Mouse (Mus musculus) neural tube, embryonic 10.5 days (tissue): ENCODE data around the gene Etnk2.

Source experiments
- DNase-seq: peaks from one replicate; pipeline ENCODE4 v3.0.0-alpha.2; 2017; ENCODE audit warnings: low spot score; ENCODE audit errors: extremely low spot score

Gene Etnk2

GRCm38 (mm10) chr1:133382552-133383155 is 19.3 kb downstream of the Etnk2 start:
- no peak for DNase-seq

GRCm38 (mm10) chr1:133383157-133383783 is 19.9 kb downstream of the Etnk2 start:
- no peak for DNase-seq

GRCm38 (mm10) chr1:133385506-133385905 is 22.1 kb downstream of the Etnk2 start:
- DNase-seq = peak; percentile 86

GRCm38 (mm10) chr1:133386209-133386608 is 22.8 kb downstream of the Etnk2 start:
- DNase-seq = no peak

- DNase-seq = no peak
Measured at GRCm38 (mm10) chr1:133387539-133388268, 24.3 kb downstream of the Etnk2 start.

DNA sequence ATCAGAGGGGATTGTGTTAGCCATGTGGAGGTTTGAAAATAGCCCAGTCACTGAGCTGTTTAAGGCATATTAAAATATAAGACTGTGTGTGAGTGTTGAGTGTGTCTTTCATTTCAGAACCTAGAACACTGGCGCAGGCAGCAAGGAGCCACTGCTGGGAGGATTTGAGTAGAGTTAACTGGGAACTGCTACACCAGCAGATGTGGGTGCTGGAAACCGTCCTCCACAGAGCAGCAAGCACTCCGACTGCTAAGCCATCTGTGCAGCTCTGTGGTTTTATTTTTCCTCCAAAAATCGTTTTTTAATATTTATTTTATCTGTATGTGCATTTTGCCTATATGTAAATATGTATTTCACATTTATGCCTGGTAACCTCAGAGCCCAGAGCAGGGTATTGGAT is 31.3 kb downstream of the Etnk2 start:
- no peak for DNase-seq

DNA sequence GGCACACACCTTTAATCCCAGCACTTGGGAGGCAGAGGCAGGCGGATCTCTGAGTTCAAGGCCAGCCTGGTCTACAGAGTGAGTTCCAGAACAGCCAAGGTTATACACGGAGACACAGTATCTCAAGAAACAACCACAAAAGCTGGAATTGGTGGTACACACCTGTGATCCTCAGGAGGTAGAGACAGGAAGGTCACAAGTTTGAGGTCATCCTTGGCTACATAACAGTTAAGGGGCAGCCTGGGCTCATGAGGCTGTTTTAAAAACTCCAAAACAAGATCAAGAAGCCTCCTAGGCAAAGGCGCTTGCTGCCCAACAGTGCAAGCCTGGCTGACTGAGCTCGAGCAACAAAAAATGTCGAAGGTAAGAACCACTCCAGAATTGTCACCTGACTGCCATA is 33.3 kb downstream of the Etnk2 start:
- no peak for DNase-seq

DNA sequence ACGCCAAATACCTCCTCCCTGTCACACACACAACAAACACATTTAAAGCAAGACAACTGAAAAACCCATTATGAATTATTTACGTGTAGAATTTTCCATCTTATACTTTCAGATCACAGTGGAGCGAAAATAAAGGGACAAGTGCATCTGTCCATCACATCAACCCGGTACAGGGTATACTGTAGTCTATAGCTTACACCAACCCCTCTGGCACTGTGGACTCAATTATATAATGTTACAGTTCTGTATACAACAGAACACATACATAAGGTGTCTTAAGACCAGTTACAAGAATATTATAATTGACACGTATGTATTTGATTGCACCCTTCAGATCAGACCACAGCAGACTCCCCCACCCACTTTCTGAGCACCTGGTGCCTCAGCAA is 33.7 kb downstream of the Etnk2 start:
- no peak for DNase-seq

GRCm38 (mm10) chr1:133397483-133398237 is 34.3 kb downstream of the Etnk2 start:
- DNase-seq = peak; percentile 66

- no peak for DNase-seq
Measured at GRCm38 (mm10) chr1:133400014-133400725, 36.8 kb downstream of the Etnk2 start.

DNA sequence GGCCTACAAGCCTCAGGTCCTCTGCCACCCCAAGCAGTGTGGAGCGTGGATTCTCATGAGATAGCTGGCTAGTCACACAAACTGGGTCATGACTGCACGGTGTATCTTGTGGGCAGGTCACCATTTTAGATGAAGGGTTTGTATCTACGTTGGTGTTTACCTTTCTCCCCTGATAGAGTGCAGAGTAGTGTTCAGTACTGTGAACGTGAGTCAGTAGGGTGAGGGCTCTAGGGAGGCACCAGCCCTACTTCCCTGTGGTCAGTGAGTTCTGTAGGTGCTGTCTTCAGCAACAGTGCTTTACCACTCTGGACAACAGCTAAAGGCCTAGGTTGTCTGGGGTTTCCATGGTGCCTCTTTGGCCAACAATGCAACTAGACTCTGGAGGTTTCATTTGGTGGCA is 40.6 kb downstream of the Etnk2 start:
- DNase-seq = no peak

- no peak for DNase-seq
Measured at GRCm38 (mm10) chr1:133406614-133407013, 43.2 kb downstream of the Etnk2 start.

DNA sequence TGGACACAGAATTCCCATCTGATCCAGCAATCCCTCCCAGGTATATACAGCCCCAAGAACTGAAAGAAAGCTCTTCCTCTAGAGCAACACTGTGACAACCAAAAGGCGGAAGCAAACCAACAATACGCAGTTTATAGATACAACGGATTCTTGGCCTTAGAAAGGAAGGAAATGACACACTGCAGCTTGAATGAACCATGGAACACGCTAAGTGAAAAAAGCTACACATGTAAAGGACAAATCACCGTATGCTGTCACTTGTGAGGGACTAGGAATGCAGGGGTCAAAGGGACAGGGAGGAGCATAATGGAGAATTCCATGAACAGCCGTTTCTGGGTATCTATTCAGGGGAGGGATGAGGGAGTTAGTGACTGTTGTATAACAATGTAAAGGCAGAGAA is 44.1 kb downstream of the Etnk2 start:
- no peak for DNase-seq

GRCm38 (mm10) chr1:133408321-133408720 is 44.9 kb downstream of the Etnk2 start:
- DNase-seq = no peak

DNA sequence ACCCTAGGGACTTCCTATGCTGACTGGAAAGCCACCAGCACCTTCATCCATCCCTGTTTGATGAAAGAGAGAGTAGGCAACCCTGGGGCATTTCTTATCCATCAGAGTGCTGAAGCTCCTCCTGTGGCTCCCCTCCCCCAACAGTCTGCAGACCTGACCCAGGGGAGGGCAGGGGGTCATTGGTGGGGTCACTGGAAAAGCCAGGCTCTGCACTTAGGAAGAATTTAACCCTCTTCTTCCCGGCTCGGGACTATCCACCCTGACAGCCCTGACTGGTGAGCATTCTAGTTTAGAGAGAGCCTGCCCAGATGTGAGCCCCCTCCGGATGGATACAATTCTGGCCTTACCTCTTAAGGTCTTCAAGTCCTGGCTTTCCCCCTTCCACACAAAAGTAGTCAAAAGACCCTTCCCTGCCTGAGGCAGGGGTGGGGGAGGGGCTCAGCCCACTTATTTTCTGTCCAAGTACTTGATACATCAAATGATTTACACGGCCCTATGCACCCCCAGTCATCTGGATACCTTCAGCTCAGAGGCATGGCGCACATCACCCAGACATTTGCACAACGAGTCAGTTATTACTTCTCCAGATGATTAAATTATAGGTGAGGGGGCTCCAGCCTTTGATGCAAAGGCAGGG is 45.6 kb downstream of the Etnk2 start:
- peak; percentile 85 for DNase-seq

- no peak for DNase-seq
Measured at GRCm38 (mm10) chr1:133409786-133410185, 46.4 kb downstream of the Etnk2 start.

GRCm38 (mm10) chr1:133411506-133412147 is 48.3 kb downstream of the Etnk2 start:
- no peak for DNase-seq

DNA sequence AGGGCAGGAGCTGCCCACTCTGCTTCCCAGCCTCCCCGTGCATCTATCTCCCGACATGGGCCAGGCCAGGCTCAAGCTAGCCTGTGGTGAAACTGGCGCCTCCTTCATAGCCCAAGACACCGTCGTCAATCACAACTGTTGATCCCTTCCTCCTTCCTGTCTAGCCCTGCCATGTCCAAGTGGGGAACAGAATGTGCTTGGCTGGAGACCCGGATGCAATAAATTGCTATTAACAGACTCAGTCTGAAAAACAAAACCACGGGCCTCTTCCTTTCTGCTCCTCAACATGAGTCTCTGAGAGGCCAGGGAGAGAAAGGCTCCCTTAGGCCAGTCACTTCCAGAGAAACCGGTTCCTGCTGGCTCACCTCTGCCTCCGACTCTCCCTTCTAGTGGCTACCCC is 49.6 kb downstream of the Etnk2 start:
- no peak for DNase-seq

DNA sequence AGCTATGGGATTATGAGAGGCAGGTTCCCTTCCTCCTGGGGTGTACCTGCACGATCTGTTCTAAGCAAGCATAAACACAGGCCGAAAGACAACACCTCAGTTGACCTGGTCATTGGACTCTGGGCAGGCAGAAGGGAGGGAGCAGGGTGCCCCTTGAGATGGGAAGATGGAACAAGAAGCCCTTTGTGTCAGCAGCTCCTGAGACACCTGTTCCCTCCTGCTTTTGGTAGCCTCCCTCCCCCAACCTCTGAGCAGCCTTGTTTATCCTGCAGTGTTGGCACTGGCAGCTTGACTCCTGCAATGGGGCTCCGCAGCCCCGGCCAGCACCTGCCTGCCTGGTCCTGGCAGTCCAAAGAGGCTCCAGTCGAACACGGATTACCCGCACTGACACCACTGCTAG is 51.7 kb downstream of the Etnk2 start:
- DNase-seq = no peak

DNA sequence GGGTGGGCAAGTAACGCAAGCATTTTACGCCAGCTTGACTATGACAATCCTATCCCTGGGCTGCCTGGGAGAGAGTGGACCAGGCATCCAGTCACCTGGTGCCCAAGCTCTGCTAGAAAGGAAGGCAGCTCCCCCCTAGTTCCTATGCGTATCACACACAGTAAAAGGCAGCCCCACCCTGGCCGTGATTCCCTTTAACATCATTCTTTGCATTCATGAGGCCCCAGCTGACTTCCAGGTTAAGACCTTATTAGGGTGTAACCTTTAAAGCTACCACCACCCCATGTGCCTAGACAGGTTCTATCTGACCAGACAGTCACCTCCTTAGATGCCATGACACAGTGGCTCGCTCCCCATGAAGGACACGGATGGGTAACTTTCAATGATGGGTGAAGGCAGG is 52.1 kb downstream of the Etnk2 start:
- DNase-seq = no peak
